Mouse (Mus musculus) C2C12 (cell line): ENCODE data around the gene Kat6b.

Source experiments
- CEBPB ChIP-seq: IDR thresholded peaks from one replicate; pipeline ENCODE4 v1.6.1; 2011; ENCODE audit warnings: low read depth, mild to moderate bottlenecking, control low read depth, moderate library complexity
- CTCF ChIP-seq: IDR thresholded peaks from one replicate; pipeline ENCODE4 v1.5.1; 2011; ENCODE audit not compliant: control insufficient read depth, insufficient read depth, insufficient read length
- MAX ChIP-seq: IDR thresholded peaks from one replicate; pipeline ENCODE4 v1.6.1; 2011; ENCODE audit warnings: mild to moderate bottlenecking, control low read depth
- MYOD1 ChIP-seq: IDR thresholded peaks from one replicate; pipeline ENCODE4 v1.6.1; 2011; ENCODE audit warnings: low read depth; ENCODE audit not compliant: control insufficient read depth, insufficient read length
- USF1 ChIP-seq: IDR thresholded peaks from one replicate; pipeline ENCODE4 v1.6.1; 2011; ENCODE audit warnings: low read depth, mild to moderate bottlenecking, control low read depth, moderate library complexity

- TF ChIP-seq CTCF, result no peak
- no peak for TF ChIP-seq USF1
- no peak for TF ChIP-seq CEBPB
- TF ChIP-seq MAX, result no peak
- peak; percentile 66 for TF ChIP-seq MYOD1
Measured at GRCm38 (mm10) chr14:21683834-21684233, 202.6 kb downstream of the Kat6b start.
